Mouse (Mus musculus) small intestine, adult 2 months (tissue): ENCODE measurements at regions not wholly inside any gene's neighbourhood (a gene's known extent, or its start where the extent isn't known, plus 50 kb on each side); places are given as distances from the start of the nearest gene placed in this dataset.

Experiments used
- CTCF ChIP-seq: fragments of 200-500 bp; IDR thresholded peaks from 2 replicates; pipeline ENCODE4 v1.5.1; 2012; ENCODE audit warnings: low read depth, mild to moderate bottlenecking, control low read depth, inconsistent platforms, low read length, moderate library complexity, mixed read lengths; ENCODE audit not compliant: insufficient replicate concordance, insufficient read length; ENCODE audit errors: extremely low read depth
- POLR2A ChIP-seq: fragments of 200-500 bp; IDR thresholded peaks from 2 replicates; pipeline ENCODE4 v1.6.1; 2012; ENCODE audit warnings: low read depth, mild to moderate bottlenecking, control low read depth, inconsistent platforms, low read length, moderate library complexity

DNA sequence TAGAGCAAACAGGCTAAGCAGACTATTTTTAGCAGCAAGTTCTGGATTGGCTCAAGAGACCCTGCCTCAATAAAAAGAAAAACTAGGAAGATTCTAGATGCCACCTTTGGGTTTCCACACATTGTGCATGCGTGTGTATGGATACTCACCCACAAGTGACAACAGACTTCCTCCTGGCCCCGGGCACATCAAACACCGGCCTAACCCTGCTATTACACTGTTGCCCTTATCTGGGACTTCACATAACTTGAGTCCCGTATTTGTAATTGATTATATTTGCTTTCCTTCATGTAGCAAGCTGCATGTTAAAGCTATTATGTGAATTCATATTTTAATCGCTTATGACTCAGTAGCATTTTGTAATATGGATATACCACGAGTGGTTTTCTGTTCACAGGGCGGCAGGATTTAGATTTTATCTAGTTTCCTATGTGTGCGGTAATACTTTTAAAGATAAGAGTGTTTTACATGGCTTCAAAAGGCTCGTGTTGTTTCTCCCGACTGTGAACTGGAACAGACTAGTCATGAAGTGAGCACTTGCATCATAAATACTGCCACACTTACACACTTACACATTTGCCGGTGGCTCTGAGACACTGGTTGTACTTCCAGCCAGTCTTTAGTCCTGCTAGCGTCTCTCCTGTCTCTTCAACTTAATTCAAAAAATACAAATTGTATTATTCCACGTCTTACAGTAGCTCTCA, 123.4 kb downstream of the Pja2 start:
- TF ChIP-seq POLR2A (no peak), CTCF (no peak)
